Mouse (Mus musculus) c-Kit-negative CD71-positive TER-119-positive erythroid progenitor cells, embryonic 14.5 days (primary cell): Measurements from ENCODE around the gene Cacybp.

Experiments
- DNase-seq: peaks from one replicate; pipeline ENCODE4 v3.0.0-alpha.2; 2013; ENCODE audit warnings: low read depth, low spot score

Cacybp gene

GRCm38 (mm10) chr1:160212703-160213669 is at the start of gene Cacybp:
Cacybp (minus strand) TSS chr1:160212875.
- peak; percentile 99 for DNase-seq

GRCm38 (mm10) chr1:160262415-160262814 is 49.7 kb upstream of the Cacybp start:
- DNase-seq, result no peak

GRCm38 (mm10) chr1:160261849-160262248 is 49.2 kb upstream of the Cacybp start:
- DNase-seq, result no peak

GRCm38 (mm10) chr1:160260605-160261004 is 47.9 kb upstream of the Cacybp start:
- DNase-seq, result no peak

GRCm38 (mm10) chr1:160259884-160260283 is 47.2 kb upstream of the Cacybp start:
- DNase-seq, result no peak

GRCm38 (mm10) chr1:160253108-160253507 is 40.4 kb upstream of the Cacybp start:
- no peak for DNase-seq

- DNase-seq, result no peak
These were observed 38.8 kb upstream of the Cacybp start for GRCm38 (mm10) chr1:160251388-160252007.

GRCm38 (mm10) chr1:160250782-160251181 is 38.1 kb upstream of the Cacybp start:
- no peak for DNase-seq

- no peak for DNase-seq
These were observed 37.1 kb upstream of the Cacybp start for GRCm38 (mm10) chr1:160249786-160250185.

- DNase-seq, result no peak
These were observed 34.8 kb upstream of the Cacybp start for GRCm38 (mm10) chr1:160247473-160247872.

- no peak for DNase-seq
These were observed 34.2 kb upstream of the Cacybp start for GRCm38 (mm10) chr1:160246844-160247243.

GRCm38 (mm10) chr1:160245954-160246353 is 33.3 kb upstream of the Cacybp start:
- DNase-seq, result no peak

- no peak for DNase-seq
These were observed 32.0 kb upstream of the Cacybp start for GRCm38 (mm10) chr1:160244689-160245088.

GRCm38 (mm10) chr1:160240091-160240490 is 27.4 kb upstream of the Cacybp start:
- DNase-seq, result no peak

GRCm38 (mm10) chr1:160238852-160239443 is 26.3 kb upstream of the Cacybp start:
- no peak for DNase-seq

- no peak for DNase-seq
These were observed 25.3 kb upstream of the Cacybp start for GRCm38 (mm10) chr1:160237981-160238380.

GRCm38 (mm10) chr1:160233921-160234320 is 21.2 kb upstream of the Cacybp start:
- no peak for DNase-seq

GRCm38 (mm10) chr1:160232113-160232512 is 19.4 kb upstream of the Cacybp start:
- DNase-seq, result no peak

- no peak for DNase-seq
These were observed 18.3 kb upstream of the Cacybp start for GRCm38 (mm10) chr1:160231013-160231412.

GRCm38 (mm10) chr1:160227850-160228249 is 15.2 kb upstream of the Cacybp start:
- no peak for DNase-seq

GRCm38 (mm10) chr1:160227196-160227595 is 14.5 kb upstream of the Cacybp start:
- no peak for DNase-seq

GRCm38 (mm10) chr1:160224093-160224492 is 11.4 kb upstream of the Cacybp start:
- DNase-seq, result no peak
